Mouse (Mus musculus) brain, embryonic 14.5 days (tissue): ENCODE measurements around the gene Higd2a. TPM values are rescaled to one million over a fixed set of nuclear protein-coding genes. Genes with fewer than 3 reads are reported as not detected.
A peak's percentile ranks its signal among the peaks of the same experiment; 100 is the strongest.
"Not testable (repeated sequence)": the region's sequence is repeated elsewhere in the genome, so short reads cannot be mapped to it uniquely, and the experiment has no call there.

ENCODE experiments used
- DNase-seq: peaks from one replicate; pipeline ENCODE4 v3.0.0-alpha.2; 2011; ENCODE audit warnings: low read depth
- CTCF ChIP-seq: fragments of 200-500 bp; IDR thresholded peaks from 2 replicates; pipeline ENCODE4 v1.5.1; 2012; ENCODE audit warnings: inconsistent platforms, mild to moderate bottlenecking, moderate library complexity, borderline replicate concordance; ENCODE audit not compliant: insufficient read depth, insufficient read length; ENCODE audit errors: extremely low read depth
- POLR2A ChIP-seq: fragments of 200-500 bp; IDR thresholded peaks from 2 replicates; pipeline ENCODE4 v1.6.1; 2012; ENCODE audit warnings: mild to moderate bottlenecking, inconsistent platforms, borderline replicate concordance; ENCODE audit not compliant: poor library complexity, insufficient read depth, insufficient read length, severe bottlenecking; ENCODE audit errors: extremely low read depth
- polyA plus RNA-seq: library from polyadenylated mRNA; depleted of rRNA; stranded (reverse); fragments of >200 nt; gene quantifications from 2 replicates; pipeline ENCODE4 v1.2.3, GENCODE M21; 2012

Gene Higd2a
- polyA plus RNA-seq, 1 experiment = 140 TPM

DNA sequence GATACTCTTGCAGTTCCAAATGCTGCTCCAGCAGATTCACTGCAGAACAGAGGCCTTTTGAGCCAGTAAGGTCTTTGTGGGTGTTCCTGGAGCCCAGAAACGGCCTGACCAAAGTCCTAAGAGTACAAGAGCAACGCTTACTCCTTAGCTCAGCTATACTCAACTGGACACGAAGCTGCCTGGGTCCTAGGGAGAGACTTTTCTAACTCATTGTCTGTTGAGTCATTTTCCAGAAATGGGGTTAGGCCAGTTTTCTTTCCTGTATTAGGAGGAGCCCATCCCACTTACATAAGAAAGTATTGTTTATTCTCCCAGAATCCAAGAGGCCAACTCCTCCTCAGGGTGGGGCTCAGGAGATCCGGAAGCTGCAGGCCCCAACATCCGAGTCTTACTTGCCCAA lies 15.4 kb downstream of the Higd2a start:
- DNase-seq = no peak
- TF ChIP-seq POLR2A (no peak), CTCF (no peak)

DNA sequence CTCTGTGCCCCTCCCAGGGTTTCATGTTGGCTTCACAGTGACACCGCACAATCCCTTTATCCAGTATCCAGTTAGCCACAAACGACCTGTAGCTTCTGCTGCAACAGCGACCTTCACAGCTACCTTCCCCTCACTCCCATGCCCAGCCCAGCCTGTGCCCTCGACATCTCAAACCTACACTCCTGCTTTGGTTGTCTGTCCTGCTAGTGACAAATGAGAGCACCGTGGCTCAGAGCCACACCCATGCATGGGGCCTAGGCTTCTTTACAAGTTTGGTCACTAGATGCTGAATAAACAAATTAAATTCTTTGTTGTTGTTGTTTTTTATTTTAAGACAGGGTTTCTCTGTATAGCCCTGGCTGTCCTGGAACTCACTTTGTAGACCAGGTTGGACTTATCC lies 17.2 kb downstream of the Higd2a start:
- no peak for DNase-seq
- no peak for TF ChIP-seq CTCF
- TF ChIP-seq POLR2A = no peak

DNA sequence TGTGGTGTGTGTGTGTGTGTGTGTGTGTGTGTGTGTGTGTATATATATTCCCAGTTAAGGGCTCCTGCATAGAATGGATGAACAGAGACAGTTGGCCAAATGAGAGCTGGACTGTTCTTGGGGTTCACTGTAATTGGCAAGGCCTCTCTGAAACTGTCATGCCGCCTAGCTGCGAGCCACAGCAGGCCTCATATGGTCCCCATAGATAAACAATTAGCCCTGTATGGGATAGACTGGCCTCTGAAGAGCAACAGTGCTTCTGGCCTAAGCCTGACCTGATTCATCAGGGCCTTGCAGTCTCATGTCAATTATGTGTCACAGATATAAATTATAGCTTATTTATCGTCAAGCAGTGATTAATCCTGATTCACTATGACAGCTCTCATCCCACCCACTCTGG lies 18.0 kb downstream of the Higd2a start:
- TF ChIP-seq POLR2A (no peak), CTCF (no peak)
- no peak for DNase-seq

DNA sequence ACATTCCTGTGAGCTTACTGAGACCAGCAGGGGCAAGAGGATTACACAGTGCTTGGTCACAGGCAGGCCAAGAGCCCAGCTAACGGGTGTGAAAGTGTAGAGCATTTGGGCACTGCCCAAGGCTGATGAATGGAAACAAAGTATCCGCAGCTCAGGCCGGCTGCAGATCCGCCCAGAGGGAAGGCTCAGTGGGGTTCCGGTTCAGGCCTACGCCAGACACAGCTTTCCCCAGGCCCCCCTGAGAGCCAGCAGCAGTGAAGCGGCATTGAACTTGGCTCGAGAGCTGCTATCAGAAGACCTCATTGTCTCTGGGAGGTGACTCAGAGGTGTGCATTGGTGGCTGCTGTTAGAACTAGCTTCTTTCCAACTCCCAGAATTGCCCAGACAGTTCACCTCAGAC lies 18.7 kb downstream of the Higd2a start:
- TF ChIP-seq CTCF = no peak
- no peak for TF ChIP-seq POLR2A
- peak; percentile 45 for DNase-seq

DNA sequence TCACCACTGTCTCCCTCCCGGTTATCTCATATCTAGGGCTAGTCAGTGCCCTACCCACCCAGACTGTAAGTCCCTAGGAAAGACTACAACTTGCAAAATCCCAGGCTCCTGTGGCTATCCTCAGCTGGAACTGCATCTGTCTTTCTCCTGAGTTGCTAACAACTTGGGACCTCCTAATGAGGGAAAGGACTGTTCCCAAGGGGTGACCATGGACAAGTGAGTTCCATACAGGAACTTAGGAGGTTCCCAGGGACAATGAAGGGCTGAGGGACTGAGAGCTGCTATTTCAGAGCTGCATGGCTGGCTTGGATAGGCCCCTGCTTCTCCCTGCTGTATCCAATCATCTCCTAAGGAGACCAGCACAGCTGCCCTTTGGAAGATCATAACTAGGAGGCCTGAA lies 19.3 kb downstream of the Higd2a start:
- no peak for TF ChIP-seq CTCF
- no peak for TF ChIP-seq POLR2A
- DNase-seq = no peak

DNA sequence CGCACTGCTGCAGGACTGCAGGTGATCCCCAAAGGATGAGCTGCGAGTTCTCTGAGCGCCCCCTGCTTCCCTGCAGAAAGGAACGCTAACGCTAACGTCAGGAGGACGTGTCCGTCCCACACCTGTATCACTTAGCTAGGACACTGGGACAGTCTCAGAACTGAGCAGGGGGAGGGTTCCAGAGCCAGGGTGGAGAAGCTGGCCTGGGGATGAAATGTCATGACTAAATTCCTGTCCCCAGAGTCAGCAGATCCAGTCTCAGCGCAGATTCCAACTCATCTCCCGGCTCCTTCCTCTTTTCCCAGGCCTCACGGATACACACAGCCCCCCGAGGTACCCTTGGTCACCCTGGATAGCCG lies 20.6 kb downstream of the Higd2a start:
- peak; percentile 25 for DNase-seq
- TF ChIP-seq POLR2A = no peak
- no peak for TF ChIP-seq CTCF

DNA sequence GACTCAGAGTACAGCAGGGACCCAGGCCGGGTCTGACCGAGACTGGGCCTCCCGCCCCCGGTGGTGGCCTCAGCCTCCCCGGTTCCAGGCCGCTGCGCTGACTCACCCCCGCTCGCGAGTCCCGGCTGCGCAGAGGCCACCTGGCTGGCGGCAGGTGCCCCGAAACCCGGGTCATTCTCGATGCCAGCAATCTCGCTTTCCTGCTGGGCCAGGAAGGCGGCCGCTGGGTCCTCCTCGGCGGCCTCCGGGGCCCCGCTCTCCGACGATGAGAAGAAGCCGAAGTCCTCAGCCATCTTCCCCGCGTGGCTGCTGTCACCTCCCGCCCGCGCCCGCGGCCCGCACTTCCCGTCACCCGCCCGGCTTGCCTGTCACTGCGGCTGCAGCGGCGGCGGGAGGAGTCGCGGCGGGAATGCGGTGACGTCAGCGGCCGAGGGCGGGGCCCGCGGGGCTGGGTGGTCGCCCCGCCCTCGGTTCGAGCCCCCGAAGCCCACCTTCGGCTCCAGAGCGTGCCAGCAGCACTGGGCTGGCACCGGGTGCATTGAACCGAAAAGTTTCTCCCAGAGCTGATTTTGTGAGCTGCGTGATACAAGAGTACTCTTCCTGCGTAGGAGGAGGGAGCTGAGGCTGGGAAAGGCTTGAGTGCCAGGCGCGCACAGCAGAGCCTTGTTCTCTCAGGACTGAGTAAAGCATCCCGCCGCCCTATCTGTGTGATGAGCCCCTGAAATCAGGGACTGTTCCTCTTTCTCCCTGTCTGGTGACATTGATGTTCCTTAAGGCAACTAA lies 21.2 kb downstream of the Higd2a start, which contains the start of gene Cltb:
Gene Cltb (minus strand): TSS at position 373 of the 783 bp plus-strand sequence.
- peak; percentile 86 for DNase-seq
- peak; percentile 59 for TF ChIP-seq POLR2A
- no peak for TF ChIP-seq CTCF

DNA sequence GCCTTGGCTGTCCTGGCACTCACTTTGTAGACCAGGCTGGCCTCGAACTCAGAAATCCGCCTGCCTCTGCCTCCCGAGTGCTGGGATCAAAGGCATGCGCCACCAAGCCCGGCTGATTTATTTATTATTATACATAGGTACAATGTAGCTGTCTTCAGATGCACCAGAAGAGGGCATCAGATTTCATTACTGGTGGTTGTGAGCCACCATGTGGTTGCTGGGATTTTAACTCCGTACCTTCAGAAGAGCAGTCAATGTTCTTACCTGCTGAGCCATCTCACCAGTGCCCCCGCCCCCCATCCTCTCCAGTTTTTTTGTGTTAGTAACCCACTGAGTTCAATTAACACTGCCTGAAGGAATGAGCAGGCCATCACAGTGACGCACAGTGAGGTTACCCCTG lies 23.1 kb downstream of the Higd2a start:
- not testable (repeated sequence) for DNase-seq

DNA sequence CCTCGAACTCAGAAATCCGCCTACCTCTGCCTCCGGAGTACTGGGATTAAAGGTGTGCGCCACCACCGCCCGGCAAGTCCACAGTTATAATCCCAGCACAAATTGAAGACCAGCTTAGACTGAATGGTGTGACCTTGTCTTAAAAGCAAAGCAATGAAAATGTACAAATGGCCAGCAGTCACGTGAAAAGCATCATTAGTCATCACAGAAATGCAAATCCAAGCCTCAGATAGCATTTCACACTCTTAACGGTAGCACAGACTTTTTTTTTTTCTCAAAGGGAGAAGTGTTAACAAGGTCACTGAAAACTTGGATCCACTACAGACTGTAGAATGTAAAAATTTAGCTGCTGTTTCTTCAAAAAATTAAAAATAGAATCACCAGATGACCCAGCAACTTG lies 26.3 kb downstream of the Higd2a start:
- DNase-seq = no peak
- TF ChIP-seq POLR2A = no peak
- no peak for TF ChIP-seq CTCF

DNA sequence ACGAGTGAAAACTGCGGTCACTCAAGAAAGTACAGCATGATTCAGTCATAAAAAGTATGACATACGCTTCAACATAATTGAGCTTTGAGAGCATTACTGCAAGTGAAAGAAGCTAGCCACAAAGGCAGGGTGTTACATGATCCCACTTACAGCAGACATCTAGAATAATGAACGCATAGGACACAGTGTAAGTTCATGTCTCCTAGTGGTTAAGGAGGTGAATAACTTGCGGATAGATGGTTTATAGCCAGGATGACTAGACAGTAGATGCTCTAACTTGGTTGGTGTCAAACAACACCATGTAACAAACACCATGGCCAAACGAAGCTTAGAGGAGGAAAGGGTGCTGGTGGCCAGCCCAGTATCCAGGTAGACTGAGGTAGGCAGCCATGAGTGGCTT lies 27.0 kb downstream of the Higd2a start:
- TF ChIP-seq CTCF (no peak), POLR2A (no peak)
- no peak for DNase-seq

DNA sequence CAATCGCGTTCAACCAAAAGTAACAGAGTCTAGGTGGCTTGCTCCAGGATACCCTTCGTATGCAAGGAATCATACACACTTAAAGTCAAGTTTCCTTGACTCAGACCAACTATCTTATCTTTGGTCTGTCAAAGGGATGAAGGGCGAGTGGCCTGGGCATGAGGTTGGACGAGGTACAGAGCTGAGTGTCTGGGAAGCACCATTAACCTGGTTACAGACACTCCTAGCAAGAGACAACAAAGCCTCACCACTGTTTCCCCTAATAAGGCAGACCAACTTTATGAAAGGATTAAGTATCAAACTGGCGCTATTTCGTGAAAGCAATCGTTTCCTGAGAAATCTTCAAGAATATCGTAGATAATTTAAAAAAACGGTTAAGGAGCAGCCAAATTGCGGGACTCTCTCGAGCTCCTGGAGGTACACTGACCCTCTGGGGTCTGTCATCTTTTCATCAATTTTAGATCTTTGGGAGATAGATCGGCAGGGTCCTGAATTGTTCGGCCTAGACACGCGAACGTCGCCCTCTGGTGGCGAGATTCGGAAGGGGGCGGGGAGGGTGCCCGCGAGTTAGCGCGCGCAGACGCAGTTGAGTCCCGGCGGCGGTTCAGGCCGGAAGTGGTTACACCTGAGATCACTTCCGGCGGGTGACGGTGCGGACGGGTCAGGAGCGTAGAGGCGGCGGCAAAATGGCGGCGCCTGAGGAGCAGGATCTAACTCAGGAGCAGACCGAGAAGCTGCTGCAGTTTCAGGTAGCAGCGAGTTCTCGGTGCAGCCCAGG lies 31.3 kb downstream of the Higd2a start, which contains the start of gene Faf2:
Gene Faf2 (plus strand): TSS at position 630 of the 778 bp plus-strand sequence.
- DNase-seq = peak; percentile 98
- peak; percentile 94 for TF ChIP-seq CTCF
- peak; percentile 66; the same call in 1 of the 2 replicates for TF ChIP-seq POLR2A
